35 mouse cellular contexts compared by ENCODE assay signal in the genomic region with DNA sequence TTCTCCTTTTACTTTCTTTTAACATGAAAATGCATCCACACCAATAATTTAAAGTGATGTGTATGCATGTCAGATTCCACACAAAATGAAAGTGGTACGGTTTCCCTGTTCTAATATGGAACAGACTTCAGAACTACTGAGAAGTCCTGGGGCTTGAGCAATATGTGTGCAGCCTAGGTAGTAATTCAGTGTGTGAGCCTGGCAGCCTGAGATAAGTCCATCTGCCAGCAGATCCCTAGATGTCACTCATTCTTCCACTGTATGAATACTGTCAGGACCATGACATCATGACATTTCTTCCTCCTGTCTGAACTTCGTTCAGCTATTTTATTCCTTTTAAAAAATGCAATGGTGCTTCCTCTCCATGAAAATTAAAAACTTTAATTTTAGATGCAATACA.
"Had no signal": no experiment of that assay in that cellular context is flagged by ENCODE, and none has a peak within 500 bp of the region (broad histone marks: within the 10 kb centered on the region; RNA-seq: fewer than 3 reads in every experiment).

No protein-coding gene starts in this region.

- H3K9me3 ChIP-seq: heart, embryonic 10.5 days; heart, embryonic 12.5 days; heart, embryonic 13.5 days; heart, embryonic 15.5 days; hindbrain, embryonic 10.5 days; hindbrain, embryonic 12.5 days; hindbrain, embryonic 13.5 days; hindbrain, embryonic 15.5 days; intestine, embryonic 15.5 days; kidney, embryonic 15.5 days had no signal

- H3K4me2 ChIP-seq: heart, embryonic 11.5 days; heart, embryonic 12.5 days; heart, embryonic 13.5 days; heart, embryonic 15.5 days; hindbrain, embryonic 12.5 days; hindbrain, embryonic 13.5 days; hindbrain, embryonic 14.5 days; hindbrain, embryonic 15.5 days; intestine, embryonic 15.5 days; kidney, embryonic 15.5 days had no signal

- H3K27ac ChIP-seq: heart, adult 2 months; heart, embryonic 10.5 days; heart, embryonic 13.5 days; heart, embryonic 15.5 days; hindbrain, embryonic 10.5 days; hindbrain, embryonic 12.5 days; hindbrain, embryonic 13.5 days; hindbrain, embryonic 14.5 days; hindbrain, embryonic 15.5 days; intestine, embryonic 15.5 days; kidney, embryonic 15.5 days; kidney, postnatal 0 days; layer of hippocampus, adult 2 months had no signal

- H3K9ac ChIP-seq: heart, embryonic 12.5 days; heart, embryonic 13.5 days; heart, embryonic 15.5 days; hindbrain, embryonic 12.5 days; hindbrain, embryonic 13.5 days; hindbrain, embryonic 14.5 days; hindbrain, embryonic 15.5 days; intestine, embryonic 15.5 days; kidney, embryonic 15.5 days had no signal

- H3K4me1 ChIP-seq: heart, embryonic 10.5 days; heart, embryonic 12.5 days; heart, embryonic 13.5 days; heart, embryonic 15.5 days; hindbrain, embryonic 10.5 days; hindbrain, embryonic 12.5 days; hindbrain, embryonic 13.5 days; hindbrain, embryonic 15.5 days; intestine, embryonic 15.5 days; kidney, embryonic 15.5 days had no signal

- DNase-seq: heart, adult 2 months; heart, postnatal 10 days; heart, postnatal 14 days; heart, postnatal 36 days; heart, postnatal 4 days; kidney, adult 11 months; kidney, adult 18-20 months; kidney, adult 2 months; kidney, adult 8-10 months; kidney, adult 9 months; kidney, postnatal 10 days; kidney, postnatal 14 days; kidney, postnatal 25 days; kidney, postnatal 36 days; kidney, postnatal 4 days; layer of hippocampus, adult 9-11 months; layer of hippocampus, postnatal 36 days had no signal

- ATAC-seq: hindbrain, embryonic 16.5 days; inflammation-experienced regulatory T-cells, adult 6 months; intestine, embryonic 15.5 days; intestine, embryonic 16.5 days; intestine, postnatal 0 days had no signal

- H3K4me3 ChIP-seq: heart, adult 2 months; heart, embryonic 10.5 days; heart, embryonic 12.5 days; heart, embryonic 13.5 days; heart, embryonic 15.5 days; hindbrain, embryonic 10.5 days; hindbrain, embryonic 12.5 days; hindbrain, embryonic 13.5 days; hindbrain, embryonic 15.5 days; intestine, embryonic 15.5 days; kidney, embryonic 15.5 days; layer of hippocampus, adult 2 months had no signal

- H3K36me3 ChIP-seq: heart, embryonic 10.5 days; heart, embryonic 12.5 days; heart, embryonic 13.5 days; heart, embryonic 15.5 days; hindbrain, embryonic 10.5 days; hindbrain, embryonic 12.5 days; hindbrain, embryonic 13.5 days; hindbrain, embryonic 15.5 days; intestine, embryonic 15.5 days; kidney, embryonic 15.5 days had no signal

- H3K27me3 ChIP-seq: heart, embryonic 12.5 days; heart, embryonic 13.5 days; heart, embryonic 15.5 days; hindbrain, embryonic 12.5 days; hindbrain, embryonic 13.5 days; hindbrain, embryonic 15.5 days; intestine, embryonic 15.5 days; kidney, embryonic 15.5 days had no signal
